Mouse (Mus musculus) embryonic facial prominence, embryonic 11.5 days (tissue): ENCODE data around the gene Ovca2. TPM values are rescaled to one million over a fixed set of nuclear protein-coding genes. Genes with fewer than 3 reads are reported as not detected.
"Not testable (repeated sequence)": the region's sequence is repeated elsewhere in the genome, so short reads cannot be mapped to it uniquely, and the experiment has no call there.

Experiments
- ATAC-seq: fragments of 200-750 bp; cut with Nextera tagmentation; replicated peaks from 2 replicates; pipeline ENCODE4 v1.8.0; 2017; ENCODE audit warnings: low read depth; ENCODE audit not compliant: insufficient number of reproducible peaks, low FRiP score, low TSS enrichment
- DNase-seq: peaks from one replicate; pipeline ENCODE4 v3.0.0-alpha.2; 2015; ENCODE audit warnings: low spot score
- H3K27ac ChIP-seq: fragments of 300-500 bp; sonication (generic); replicated peaks from 2 replicates; pipeline ENCODE4 v1.5.1; 2014; ENCODE audit warnings: mild to moderate bottlenecking, low read depth, low read length, control low read depth
- H3K27me3 ChIP-seq: fragments of 300-500 bp; sonication (generic); 2 replicates; pipeline ENCODE4 v1.6.1; 2014; ENCODE audit warnings: mild to moderate bottlenecking, low read length, moderate library complexity, mixed read lengths; ENCODE audit not compliant: control insufficient read depth, insufficient read depth
- H3K36me3 ChIP-seq: fragments of 300-500 bp; sonication (generic); replicated peaks from 2 replicates; pipeline ENCODE4 v1.6.1; 2014; ENCODE audit warnings: low read depth, mild to moderate bottlenecking, low read length, moderate library complexity, mixed read lengths; ENCODE audit not compliant: control insufficient read depth, insufficient read depth
- H3K4me1 ChIP-seq: fragments of 300-500 bp; sonication (generic); 2 replicates; pipeline ENCODE4 v1.6.1; 2014; ENCODE audit warnings: low read length, mixed read lengths; ENCODE audit not compliant: control insufficient read depth, insufficient read depth
- H3K4me2 ChIP-seq: fragments of 300-500 bp; sonication (generic); 2 replicates; pipeline ENCODE4 v1.6.1; 2014; ENCODE audit warnings: low read depth, mild to moderate bottlenecking, control low read depth, low read length, moderate library complexity
- H3K4me3 ChIP-seq: fragments of 300-500 bp; sonication (generic); 2 replicates; pipeline ENCODE4 v1.5.1; 2014; ENCODE audit warnings: low read depth, low read length, control low read depth
- H3K9ac ChIP-seq: fragments of 300-500 bp; sonication (generic); replicated peaks from 2 replicates; pipeline ENCODE4 v1.6.1; 2014; ENCODE audit warnings: mild to moderate bottlenecking, control low read depth, low read length
- H3K9me3 ChIP-seq: fragments of 300-500 bp; sonication (generic); replicated peaks from 2 replicates; pipeline ENCODE4 v1.6.1; 2016; ENCODE audit warnings: mild to moderate bottlenecking, low read length, inconsistent platforms, mixed read lengths; ENCODE audit not compliant: control insufficient read depth
- WGBS: fragments of 180-500 bp; shearing (Covaris S2); extraction: QIAGEN DNeasy Blood & Tissue Kit; methylation state at CpG from one replicate; pipeline ENCODE4 v1.1.7; 2014; 5-methylcytosine and 5-hydroxymethylcytosine counted together
- polyA plus RNA-seq: library from polyadenylated mRNA; unstranded; fragments of >200 nt; fragmentation: Nextera tagmentation; extraction: Ambion mirVana; gene quantifications from 2 replicates; pipeline ENCODE4 v1.2.1, GENCODE M21; 2014

Ovca2 gene
- polyA plus RNA-seq, 1 experiment from 2014 or later, result 37.5 TPM

- no peaks in the 10 kb centered on the region; the same call in none of the 2 replicates for H3K36me3 ChIP-seq
- H3K9ac ChIP-seq, result no peak overlapping the region
- DNase-seq, result no peak
Measured at GRCm38 (mm10) chr11:75184986-75185385, 6.4 kb upstream of the Ovca2 start.

GRCm38 (mm10) chr11:75184573-75184972, 5.9 kb upstream of the Ovca2 start:
- 83% methylated on average over 5 of the region's 5 CpGs for WGBS
- H3K9ac ChIP-seq, result no peak overlapping the region
- no peak overlapping the region for H3K27ac ChIP-seq
- DNase-seq, result no peak
- no peak for ATAC-seq
- H3K4me2 ChIP-seq, result no peak overlapping the region
- H3K9me3 ChIP-seq, result no peaks in the 10 kb centered on the region
- no peak overlapping the region for H3K4me3 ChIP-seq
- H3K36me3 ChIP-seq, result no peaks in the 10 kb centered on the region; the same call in none of the 2 replicates
- H3K27me3 ChIP-seq, result no peaks in the 10 kb centered on the region
- H3K4me1 ChIP-seq, result no peaks in the 10 kb centered on the region

More at GRCm38 (mm10) chr11:75184986-75185385, 6.4 kb upstream of the Ovca2 start:
- no peaks in the 10 kb centered on the region for H3K4me1 ChIP-seq
- H3K27me3 ChIP-seq, result no peaks in the 10 kb centered on the region
- H3K9me3 ChIP-seq, result no peaks in the 10 kb centered on the region
- no peak overlapping the region for H3K4me2 ChIP-seq
- 52% methylated on average over 2 of the region's 2 CpGs for WGBS
- no peak for ATAC-seq
- H3K4me3 ChIP-seq, result no peak overlapping the region
- no peak overlapping the region for H3K27ac ChIP-seq

- Histone ChIP-seq H3K36me3 (no peaks in the 10 kb centered on the region; the same call in none of the 2 replicates), H3K9ac (no peak overlapping the region), H3K4me1 (no peaks in the 10 kb centered on the region), H3K27ac (no peak overlapping the region), H3K4me2 (no peak overlapping the region), H3K9me3 (no peaks in the 10 kb centered on the region), H3K27me3 (no peaks in the 10 kb centered on the region), H3K4me3 (no peak overlapping the region)
- 70% methylated on average over 2 of the region's 2 CpGs for WGBS
- ATAC-seq, result no peak
- DNase-seq, result no peak
Measured at GRCm38 (mm10) chr11:75183917-75184570, 5.4 kb upstream of the Ovca2 start.

GRCm38 (mm10) chr11:75178011-75178410, 624 bp downstream of the Ovca2 start:
- WGBS, result 54% methylated on average over 12 of the region's 12 CpGs
- Histone ChIP-seq H3K4me3 (peak overlapping the region; percentile 70), H3K4me1 (peaks cover 3% of the 10 kb centered on the region; the same call in 1 of the 2 replicates), H3K9ac (peak overlapping the region; percentile 75), H3K4me2 (peak overlapping the region; percentile 93), H3K27me3 (peaks cover 3% of the 10 kb centered on the region), H3K36me3 (no peaks in the 10 kb centered on the region; the same call in none of the 2 replicates), H3K27ac (no peak overlapping the region; the same call in 1 of the 2 replicates), H3K9me3 (no peaks in the 10 kb centered on the region)
- no peak for ATAC-seq
- DNase-seq, result no peak

- not testable (repeated sequence) for H3K4me3 ChIP-seq, ATAC-seq, H3K4me2 ChIP-seq, H3K36me3 ChIP-seq, H3K27ac ChIP-seq, DNase-seq, H3K9me3 ChIP-seq, H3K9ac ChIP-seq, H3K4me1 ChIP-seq
- H3K27me3 ChIP-seq, result peaks cover 36% of the 10 kb centered on the region
- WGBS, result 71% methylated on average over 6 of the region's 6 CpGs
Measured at GRCm38 (mm10) chr11:75174574-75174973, 4.1 kb downstream of the Ovca2 start.

GRCm38 (mm10) chr11:75173799-75174165, 4.9 kb downstream of the Ovca2 start:
- no peak for ATAC-seq
- peaks cover 43% of the 10 kb centered on the region for H3K27me3 ChIP-seq
- no peak overlapping the region for H3K27ac ChIP-seq
- peak overlapping the region; percentile 64 for H3K4me3 ChIP-seq
- peaks cover 3% of the 10 kb centered on the region; the same call in 1 of the 2 replicates for H3K4me1 ChIP-seq
- H3K9ac ChIP-seq, result no peak overlapping the region
- DNase-seq, result no peak
- no peaks in the 10 kb centered on the region for H3K9me3 ChIP-seq
- peak overlapping the region; percentile 85 for H3K4me2 ChIP-seq
- no peaks in the 10 kb centered on the region for H3K36me3 ChIP-seq
- 3% methylated on average over 15 of the region's 15 CpGs for WGBS

- H3K36me3 ChIP-seq, result no peaks in the 10 kb centered on the region
- no peak overlapping the region for H3K27ac ChIP-seq
- peaks cover 48% of the 10 kb centered on the region for H3K27me3 ChIP-seq
- peak overlapping the region; percentile 64 for H3K4me3 ChIP-seq
- no peak overlapping the region; the same call in 1 of the 2 replicates for H3K9ac ChIP-seq
- WGBS, result under 1% methylated on average over 63 of the region's 71 CpGs
- ATAC-seq, result peak; percentile 60
- no peaks in the 10 kb centered on the region for H3K9me3 ChIP-seq
- DNase-seq, result peak; percentile 86
- H3K4me2 ChIP-seq, result peak overlapping the region; percentile 85
- peaks cover 7% of the 10 kb centered on the region; the same call in 1 of the 2 replicates for H3K4me1 ChIP-seq
Measured at GRCm38 (mm10) chr11:75173095-75173798, 5.4 kb downstream of the Ovca2 start.
